Mouse (Mus musculus) mouse trophoblast stem cell (cell line): Measurements from ENCODE around the gene 4930544G11Rik.

ENCODE experiments used
- in situ Hi-C, 2 experiments: fragments of 300-500 bp; cut with MseI, MboI; formaldehyde crosslinking; loops; 2 replicates in 1 of 2; 3 replicates in 1 of 2; pipeline ENCODE4 v1.15.1; 2025

Gene 4930544G11Rik

GRCm38 (mm10) chr6:65952309-65952708 is at the start of gene 4930544G11Rik:
Gene 4930544G11Rik (plus strand): TSS chr6:65952609.
- in situ Hi-C loops, result no loop called here

GRCm38 (mm10) chr6:65906657-65907182 is 45.7 kb upstream of the 4930544G11Rik start:
- in situ Hi-C loops, result no loop called here

GRCm38 (mm10) chr6:65915421-65915820 is 37.0 kb upstream of the 4930544G11Rik start:
- in situ Hi-C loops, result no loop called here

- in situ Hi-C loops, result no loop called here
Observed at GRCm38 (mm10) chr6:65921703-65922102, 30.7 kb upstream of the 4930544G11Rik start.

GRCm38 (mm10) chr6:65923501-65924084 is 28.8 kb upstream of the 4930544G11Rik start:
- in situ Hi-C loops, result no loop called here

- in situ Hi-C loops, result no loop called here
Observed at GRCm38 (mm10) chr6:65925737-65926333, 26.6 kb upstream of the 4930544G11Rik start.

- in situ Hi-C loops, result no loop called here
Observed at GRCm38 (mm10) chr6:65930523-65930922, 21.9 kb upstream of the 4930544G11Rik start.

- in situ Hi-C loops, result no loop called here
Observed at GRCm38 (mm10) chr6:65932776-65933175, 19.6 kb upstream of the 4930544G11Rik start.

GRCm38 (mm10) chr6:65933177-65933576 is 19.2 kb upstream of the 4930544G11Rik start:
- in situ Hi-C loops, result no loop called here

- in situ Hi-C loops, result no loop called here
Observed at GRCm38 (mm10) chr6:65935566-65936281, 16.7 kb upstream of the 4930544G11Rik start.

GRCm38 (mm10) chr6:65950492-65950891 is 1.9 kb upstream of the 4930544G11Rik start:
- in situ Hi-C loops, result no loop called here

- in situ Hi-C loops, result no loop called here
Observed at GRCm38 (mm10) chr6:65969386-65970111, 17.1 kb downstream of the 4930544G11Rik start.

GRCm38 (mm10) chr6:65970410-65970809 is 18.0 kb downstream of the 4930544G11Rik start:
- in situ Hi-C loops, result no loop called here

GRCm38 (mm10) chr6:65992081-65992480 is 39.7 kb downstream of the 4930544G11Rik start:
- in situ Hi-C loops, result no loop called here

GRCm38 (mm10) chr6:65998343-65998742 is 45.9 kb downstream of the 4930544G11Rik start:
- in situ Hi-C loops, result no loop called here
